Mouse (Mus musculus) midbrain, embryonic 14.5 days (tissue): ENCODE measurements around the gene Hdac6. TPM values are rescaled to one million over a fixed set of nuclear protein-coding genes. Genes with fewer than 3 reads are reported as not detected.
"Not testable (repeated sequence)": the region's sequence is repeated elsewhere in the genome, so short reads cannot be mapped to it uniquely, and the experiment has no call there.

Source experiments
- ATAC-seq: fragments of 200-750 bp; cut with Nextera tagmentation; 2 replicates; pipeline ENCODE4 v1.8.0; 2017; ENCODE audit warnings: moderate number of reproducible peaks, moderate library complexity; ENCODE audit not compliant: low FRiP score, low TSS enrichment
- DNase-seq: peaks from one replicate; pipeline ENCODE4 v3.0.0-alpha.2; 2015
- H3K27ac ChIP-seq: fragments of 300-500 bp; sonication (generic); replicated peaks from 2 replicates; pipeline ENCODE4 v1.5.1; 2014; ENCODE audit warnings: mild to moderate bottlenecking, low read depth, low read length, moderate library complexity
- H3K27me3 ChIP-seq: fragments of 300-500 bp; sonication (generic); 2 replicates; pipeline ENCODE4 v1.6.1; 2014; ENCODE audit warnings: low read length, control low read depth, mixed read lengths; ENCODE audit not compliant: control insufficient read depth, insufficient read depth
- H3K36me3 ChIP-seq: fragments of 300-500 bp; sonication (generic); 2 replicates; pipeline ENCODE4 v1.6.1; 2014; ENCODE audit warnings: low read length, control low read depth; ENCODE audit not compliant: control insufficient read depth, insufficient read depth
- H3K4me1 ChIP-seq: fragments of 300-500 bp; sonication (generic); 2 replicates; pipeline ENCODE4 v1.6.1; 2014; ENCODE audit warnings: mild to moderate bottlenecking, antibody characterized with exemption, low read length, control low read depth; ENCODE audit not compliant: control insufficient read depth, insufficient read depth
- H3K4me2 ChIP-seq: fragments of 300-500 bp; sonication (generic); 2 replicates; pipeline ENCODE4 v1.6.1; 2014; ENCODE audit warnings: mild to moderate bottlenecking, low read length, moderate library complexity
- H3K4me3 ChIP-seq: fragments of 300-500 bp; sonication (generic); replicated peaks from 2 replicates; pipeline ENCODE4 v1.5.1; 2014; ENCODE audit warnings: low read depth, low read length
- H3K9ac ChIP-seq: fragments of 300-500 bp; sonication (generic); replicated peaks from 2 replicates; pipeline ENCODE4 v1.6.1; 2014; ENCODE audit warnings: mild to moderate bottlenecking, low read length, moderate library complexity
- H3K9me3 ChIP-seq: fragments of 300-500 bp; sonication (generic); 2 replicates; pipeline ENCODE4 v1.6.1; 2016; ENCODE audit warnings: low read length, control low read depth, mixed read lengths; ENCODE audit not compliant: control insufficient read depth
- WGBS: fragments of 180-500 bp; shearing (Covaris S2); extraction: QIAGEN DNeasy Blood & Tissue Kit; methylation state at CpG from one replicate; pipeline ENCODE4 v1.1.7; 2014; 5-methylcytosine and 5-hydroxymethylcytosine counted together
- polyA plus RNA-seq: library from polyadenylated mRNA; unstranded; fragments of >200 nt; fragmentation: Nextera tagmentation; extraction: Ambion mirVana; gene quantifications from 2 replicates; pipeline ENCODE4 v1.2.1, GENCODE M21; 2014

The Hdac6 gene
- polyA plus RNA-seq, 1 experiment from 2014 or later: 70.2 TPM

- Histone ChIP-seq H3K4me1 (no peaks in the 10 kb centered on the region), H3K4me3 (no peak overlapping the region), H3K9me3 (no peaks in the 10 kb centered on the region), H3K36me3 (peaks cover 40% of the 10 kb centered on the region), H3K27ac (no peak overlapping the region), H3K27me3 (no peaks in the 10 kb centered on the region), H3K9ac (no peak overlapping the region), H3K4me2 (no peak overlapping the region)
- ATAC-seq (no peak), DNase-seq (no peak)
- whole genome bisulfite sequencing: 52% methylated on average over 11 of the region's 11 CpGs
These were observed 10.8 kb downstream of the Hdac6 start for GRCm38 (mm10) chrX:7936874-7937273.

GRCm38 (mm10) chrX:7928270-7928790 lies 19.4 kb downstream of the Hdac6 start, which contains the start of gene Eras:
Gene Eras, minus strand, starts transcription at chrX:7928607.
- H3K36me3 ChIP-seq: peaks cover 38% of the 10 kb centered on the region
- H3K9me3 ChIP-seq: no peaks in the 10 kb centered on the region
- WGBS: 23% methylated on average over 19 of the region's 19 CpGs
- no peak within 1 kb of the TSS for H3K4me2 ChIP-seq
- H3K4me3 ChIP-seq: no peak within 1 kb of the TSS
- H3K27ac ChIP-seq: no peak within 1 kb of the TSS
- H3K27me3 ChIP-seq: no peaks in the 10 kb centered on the region; the same call in 1 of the 2 replicates
- DNase-seq (peak; percentile 14), ATAC-seq (0 out of 2 replicates have a peak, but pooled peaks have one; percentile 34)
- no peaks in the 10 kb centered on the region for H3K4me1 ChIP-seq
- H3K9ac ChIP-seq: no peak within 1 kb of the TSS

GRCm38 (mm10) chrX:7927116-7927515 lies 20.6 kb downstream of the Hdac6 start:
- Histone ChIP-seq H3K4me1 (peaks cover 8% of the 10 kb centered on the region; the same call in 1 of the 2 replicates), H3K4me3 (no peak overlapping the region), H3K4me2 (no peak overlapping the region), H3K27me3 (no peaks in the 10 kb centered on the region; the same call in 1 of the 2 replicates), H3K27ac (no peak overlapping the region), H3K9ac (no peak overlapping the region), H3K9me3 (no peaks in the 10 kb centered on the region), H3K36me3 (peaks cover 39% of the 10 kb centered on the region)
- DNase-seq: no peak
- 29% methylated on average over 10 of the region's 10 CpGs for WGBS
- ATAC-seq: no peak

- H3K27me3 ChIP-seq: no peaks in the 10 kb centered on the region; the same call in 1 of the 2 replicates
- H3K4me1 ChIP-seq: peaks cover 8% of the 10 kb centered on the region; the same call in 1 of the 2 replicates
- no peak overlapping the region for H3K27ac ChIP-seq
- WGBS: 76% methylated on average over 6 of the region's 6 CpGs
- DNase-seq (no peak), ATAC-seq (no peak)
- H3K9me3 ChIP-seq: no peaks in the 10 kb centered on the region
- no peak overlapping the region for H3K4me2 ChIP-seq
- H3K4me3 ChIP-seq: no peak overlapping the region
- H3K9ac ChIP-seq: no peak overlapping the region
- H3K36me3 ChIP-seq: peaks cover 31% of the 10 kb centered on the region
These were observed 21.4 kb downstream of the Hdac6 start for GRCm38 (mm10) chrX:7926266-7926665.

- Histone ChIP-seq H3K9me3 (no peaks in the 10 kb centered on the region), H3K9ac (peak overlapping the region; percentile 56), H3K27ac (peak overlapping the region; percentile 26; the same call in 1 of the 2 replicates), H3K4me1 (peaks cover 8% of the 10 kb centered on the region; the same call in 1 of the 2 replicates), H3K4me2 (peak overlapping the region; percentile 63), H3K4me3 (peak overlapping the region; percentile 47), H3K27me3 (no peaks in the 10 kb centered on the region), H3K36me3 (peaks cover 16% of the 10 kb centered on the region)
- peak; percentile 59 for DNase-seq
- ATAC-seq: no peak
- 14% methylated on average over 48 of the region's 48 CpGs for WGBS
These were observed 25.7 kb downstream of the Hdac6 start for GRCm38 (mm10) chrX:7922032-7922431.

- WGBS: 17% methylated on average over 40 of the region's 40 CpGs
- Histone ChIP-seq H3K27me3 (no peaks in the 10 kb centered on the region), H3K27ac (peak within 1 kb of the TSS; percentile 83), H3K36me3 (peaks cover 16% of the 10 kb centered on the region), H3K9me3 (no peaks in the 10 kb centered on the region), H3K4me3 (peak within 1 kb of the TSS; percentile 47), H3K4me2 (peak within 1 kb of the TSS; percentile 63), H3K9ac (peak within 1 kb of the TSS; percentile 56), H3K4me1 (peaks cover 8% of the 10 kb centered on the region; the same call in 1 of the 2 replicates)
- peak; percentile 90 for DNase-seq
- peak; percentile 89 for ATAC-seq
These were observed 27.9 kb downstream of the Hdac6 start, which contains the start of gene Pcsk1n for GRCm38 (mm10) chrX:7919601-7920383. Gene Pcsk1n, plus strand, starts transcription at chrX:7919822.

- not testable (repeated sequence) for H3K9me3 ChIP-seq, H3K27ac ChIP-seq, H3K4me3 ChIP-seq, DNase-seq, H3K36me3 ChIP-seq, ATAC-seq, H3K27me3 ChIP-seq, H3K4me1 ChIP-seq, H3K9ac ChIP-seq, H3K4me2 ChIP-seq
- WGBS: 76% methylated on average over 6 of the region's 6 CpGs
These were observed 29.7 kb downstream of the Hdac6 start for GRCm38 (mm10) chrX:7917960-7918359.

GRCm38 (mm10) chrX:7915669-7916068 lies 32.0 kb downstream of the Hdac6 start:
- not testable (repeated sequence) for H3K4me2 ChIP-seq, H3K4me3 ChIP-seq, H3K9me3 ChIP-seq, ATAC-seq, H3K36me3 ChIP-seq, H3K27me3 ChIP-seq, H3K4me1 ChIP-seq, H3K9ac ChIP-seq, H3K27ac ChIP-seq
- DNase-seq: peak; percentile 12
- WGBS: 24% methylated on average over 3 of the region's 3 CpGs
